9 mouse cellular contexts compared by ENCODE assay signal in the genomic region with DNA sequence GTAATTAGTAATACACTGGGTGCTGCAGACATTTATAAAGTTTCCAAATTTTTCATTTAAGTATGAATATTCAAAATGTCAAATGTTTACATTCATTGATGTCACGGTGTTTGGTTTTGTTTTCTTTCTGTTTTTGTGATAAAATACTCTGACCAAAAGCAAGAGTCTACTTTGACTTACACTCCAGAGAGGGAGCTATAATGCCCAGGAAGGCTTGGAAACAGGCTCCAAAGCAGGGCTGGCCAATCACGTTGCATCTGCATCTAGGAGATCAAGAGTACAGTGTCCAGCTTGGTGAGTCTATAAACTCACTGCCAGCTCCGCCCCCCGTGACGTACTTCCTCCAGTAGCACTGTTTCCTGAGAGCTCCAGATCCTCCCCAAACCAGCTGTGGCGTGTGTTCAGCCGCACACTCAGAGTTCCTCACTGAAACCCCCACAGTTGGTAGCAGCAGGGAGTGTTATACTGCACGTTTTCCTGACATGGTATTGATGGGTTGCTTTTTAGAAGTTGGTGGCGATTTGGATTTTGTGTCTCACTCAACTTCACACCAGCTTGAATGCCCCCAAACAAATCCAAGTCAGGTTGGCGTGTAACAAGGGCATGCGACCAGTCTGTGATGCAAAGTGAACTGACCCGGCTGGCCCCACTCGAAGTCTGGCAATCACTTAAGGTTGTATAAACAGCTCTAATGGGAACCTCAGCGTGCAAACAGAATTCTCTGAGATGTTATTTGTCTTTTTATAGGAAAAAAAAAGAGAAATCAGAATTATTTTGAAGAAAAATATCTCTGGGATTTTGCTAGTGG.
DNase-seq lines count a peak whose midpoint lies in the region; ATAC-seq and TF ChIP-seq lines count a peak whose summit lies in the region.
"Had no signal": no experiment of that assay in that cellular context is flagged by ENCODE, and none has a peak within 500 bp of the region (broad histone marks: within the 10 kb centered on the region; RNA-seq: fewer than 3 reads in every experiment).

No protein-coding gene starts in this region.

- no peak overlapping the region for H3K4me2 ChIP-seq in liver, postnatal 0 days (ENCODE audit: low read depth, low read length)
- H3K4me2 ChIP-seq: neural tube, embryonic 13.5 days had no signal

- H3K27ac ChIP-seq in liver, postnatal 0 days (ENCODE audit: low read depth): no peak overlapping the region
- H3K27ac ChIP-seq in hindbrain, embryonic 10.5 days: no peak overlapping the region
- H3K27ac ChIP-seq: neural tube, embryonic 13.5 days had no signal

- no peak for TF ChIP-seq EP300 in liver, postnatal 0 days (IDR thresholded peaks at IDR 0.05; ENCODE audit: low read depth)

- DNase-seq in adrenal gland, postnatal 14 days: peak; percentile 61
- DNase-seq in adrenal gland, adult 2 months: no peak
- peak; percentile 41 to 44 for DNase-seq in B cell, adult 2 months
- DNase-seq in heart, postnatal 10 days: peak; percentile 48 to 65
- peak; percentile 68 for DNase-seq in liver, postnatal 0 days
- no peak for DNase-seq in hindbrain, embryonic 10.5 days (ENCODE audit: low spot score)
- no peak for DNase-seq in testis, postnatal 14 days (ENCODE audit: low spot score)
- no peak for DNase-seq in cerebellum, adult 11 months

- no peaks in the 10 kb centered on the region for H3K27me3 ChIP-seq in liver, postnatal 0 days (ENCODE audit: insufficient read depth, low read length)
- no peaks in the 10 kb centered on the region for H3K27me3 ChIP-seq in hindbrain, embryonic 10.5 days (ENCODE audit: insufficient read depth, poor library complexity, severe bottlenecking)
- H3K27me3 ChIP-seq: neural tube, embryonic 13.5 days had no signal

- intact Hi-C loops in heart, postnatal 10 days (cut with DNase I): no loop called here

- no peaks in the 10 kb centered on the region for H3K9me3 ChIP-seq in liver, postnatal 0 days (ENCODE audit: low read length)
- H3K9me3 ChIP-seq in hindbrain, embryonic 10.5 days: 0 out of 2 replicates have a peak, but pooled peaks cover 2% of the 10 kb centered on the region
- H3K9me3 ChIP-seq: neural tube, embryonic 13.5 days had no signal

- no peak overlapping the region for H3K9ac ChIP-seq in liver, postnatal 0 days (replicated peaks)
- H3K9ac ChIP-seq: neural tube, embryonic 13.5 days had no signal

- H3K36me3 ChIP-seq in liver, postnatal 0 days (replicated peaks; ENCODE audit: insufficient read depth, low read length): peaks cover 12% of the 10 kb centered on the region; the same call in 1 of the 2 replicates
- H3K36me3 ChIP-seq in hindbrain, embryonic 10.5 days: peaks cover 5% of the 10 kb centered on the region; the same call in 1 of the 2 replicates

- 60% methylated on average over 14 of the region's 14 CpGs for WGBS in liver, postnatal 0 days (ENCODE audit: insufficient replicate concordance)
- WGBS in hindbrain, embryonic 10.5 days: 81% methylated on average over 14 of the region's 14 CpGs

- TF ChIP-seq CTCF in liver, postnatal 0 days (IDR thresholded peaks at IDR 0.05; ENCODE audit: low read depth): no peak

- no peak overlapping the region for H3K4me3 ChIP-seq in liver, postnatal 0 days (ENCODE audit: low read depth, low read length)
- no peak overlapping the region for H3K4me3 ChIP-seq in hindbrain, embryonic 10.5 days
- H3K4me3 ChIP-seq: neural tube, embryonic 13.5 days had no signal

- ATAC-seq in liver, postnatal 0 days: peak; percentile 57; the same call in 1 of the 2 replicates

- no peaks in the 10 kb centered on the region for H3K4me1 ChIP-seq in liver, postnatal 0 days (ENCODE audit: insufficient read depth)
- no peaks in the 10 kb centered on the region for H3K4me1 ChIP-seq in hindbrain, embryonic 10.5 days (replicated peaks)
- H3K4me1 ChIP-seq: neural tube, embryonic 13.5 days had no signal

Comparison
In these comparisons a context has a peak if more than half of its experiments do, and no peak if none do; other contexts are left out.
1. DNase-seq: peak in adrenal gland, postnatal 14 days (single experiment), B cell, adult 2 months (2 of 2), heart, postnatal 10 days (2 of 2) and liver, postnatal 0 days (single experiment); none in adrenal gland, adult 2 months (single experiment), hindbrain, embryonic 10.5 days (single experiment), testis, postnatal 14 days (single experiment) and cerebellum, adult 11 months (single experiment).